ENCODE assay signal across 8 mouse cellular contexts in the genomic region with DNA sequence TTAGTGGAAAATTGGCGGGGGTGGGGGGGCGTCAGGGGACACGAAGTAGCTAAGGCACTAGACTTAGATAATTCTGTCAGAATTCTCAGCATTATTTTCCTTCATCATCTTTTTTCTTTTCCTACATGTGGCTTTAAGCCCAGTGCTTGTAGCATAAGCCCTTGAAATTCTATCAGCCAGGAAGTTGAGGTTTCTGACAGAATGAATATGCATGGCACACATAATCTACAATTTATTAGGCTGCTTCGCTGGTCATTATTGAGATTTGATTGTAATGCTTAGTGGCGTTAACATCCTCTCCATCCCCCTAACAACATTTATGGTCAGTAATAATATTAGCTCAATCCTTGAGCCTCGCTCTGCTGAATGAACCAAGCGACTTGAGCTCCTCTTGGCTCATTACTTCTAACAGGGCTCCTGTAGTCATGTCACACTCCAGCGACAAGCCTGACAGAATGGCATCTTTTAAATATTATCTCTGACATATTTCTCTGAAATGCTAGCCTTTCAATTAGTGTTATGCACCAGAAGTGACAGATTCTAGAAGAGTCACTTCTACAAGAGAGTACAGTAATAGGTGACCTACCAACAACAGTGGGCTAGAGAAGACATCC.
DNase-seq lines count a peak whose midpoint lies in the region; ATAC-seq and TF ChIP-seq lines count a peak whose summit lies in the region.
"Had no signal": no experiment of that assay in that cellular context is flagged by ENCODE, and none has a peak within 500 bp of the region (broad histone marks: within the 10 kb centered on the region; RNA-seq: fewer than 3 reads in every experiment).

No protein-coding gene starts in this region.

- no peak overlapping the region for H3K4me3 ChIP-seq in forebrain, embryonic 14.5 days (ENCODE audit: low read depth, low read length)
- no peak overlapping the region for H3K4me3 ChIP-seq in forebrain, embryonic 10.5 days
- H3K4me3 ChIP-seq in lung, embryonic 14.5 days (ENCODE audit: low read depth, low read length), result no peak overlapping the region
- H3K4me3 ChIP-seq in lung, postnatal 0 days (ENCODE audit: low read depth, low read length), result no peak overlapping the region
- no peak overlapping the region for H3K4me3 ChIP-seq in hindbrain, postnatal 0 days (ENCODE audit: low read length)
- H3K4me3 ChIP-seq in kidney, embryonic 16.5 days (ENCODE audit: low read length), result no peak overlapping the region
- no peak overlapping the region for H3K4me3 ChIP-seq in heart, embryonic 11.5 days (ENCODE audit: low read depth, low read length)
- H3K4me3 ChIP-seq: liver, embryonic 15.5 days had no signal

- peak; percentile 46; the same call in 1 of the 2 replicates for ATAC-seq in forebrain, embryonic 14.5 days
- ATAC-seq in lung, embryonic 14.5 days (ENCODE audit: insufficient read depth), result no peak
- no peak for ATAC-seq in lung, postnatal 0 days
- no peak for ATAC-seq in hindbrain, postnatal 0 days
- no peak for ATAC-seq in kidney, embryonic 16.5 days (ENCODE audit: low FRiP score, low TSS enrichment)
- no peak for ATAC-seq in heart, embryonic 11.5 days (replicated peaks; ENCODE audit: insufficient number of reproducible peaks, low FRiP score, low TSS enrichment)

- no peak overlapping the region for H3K9ac ChIP-seq in forebrain, embryonic 14.5 days (ENCODE audit: low read length)
- no peak overlapping the region for H3K9ac ChIP-seq in lung, embryonic 14.5 days
- H3K9ac ChIP-seq in lung, postnatal 0 days (replicated peaks; ENCODE audit: low read depth), result no peak overlapping the region
- no peak overlapping the region for H3K9ac ChIP-seq in hindbrain, postnatal 0 days (replicated peaks; ENCODE audit: low read length)
- H3K9ac ChIP-seq in kidney, embryonic 16.5 days (replicated peaks; ENCODE audit: low read length), result no peak overlapping the region
- no peak overlapping the region for H3K9ac ChIP-seq in heart, embryonic 11.5 days (ENCODE audit: low read depth, low read length)
- H3K9ac ChIP-seq: liver, embryonic 15.5 days had no signal

- no peaks in the 10 kb centered on the region for H3K9me3 ChIP-seq in forebrain, embryonic 14.5 days (replicated peaks; ENCODE audit: control insufficient read depth, low read length)
- H3K9me3 ChIP-seq in forebrain, embryonic 10.5 days, result no peaks in the 10 kb centered on the region
- no peaks in the 10 kb centered on the region for H3K9me3 ChIP-seq in lung, embryonic 14.5 days (ENCODE audit: low read depth, low read length)
- no peaks in the 10 kb centered on the region for H3K9me3 ChIP-seq in lung, postnatal 0 days (ENCODE audit: low read length)
- H3K9me3 ChIP-seq in hindbrain, postnatal 0 days (ENCODE audit: low read length), result no peaks in the 10 kb centered on the region
- H3K9me3 ChIP-seq in kidney, embryonic 16.5 days (ENCODE audit: low read length), result no peaks in the 10 kb centered on the region
- H3K9me3 ChIP-seq in heart, embryonic 11.5 days (replicated peaks; ENCODE audit: control insufficient read depth, low read length), result no peaks in the 10 kb centered on the region
- H3K9me3 ChIP-seq: liver, embryonic 15.5 days had no signal

- 87% methylated on average over 8 of the region's 8 CpGs for WGBS in forebrain, embryonic 14.5 days
- 93% methylated on average over 8 of the region's 8 CpGs for WGBS in forebrain, embryonic 10.5 days
- WGBS in lung, embryonic 14.5 days, result 72% methylated on average over 8 of the region's 8 CpGs
- 87% methylated on average over 8 of the region's 8 CpGs for WGBS in lung, postnatal 0 days
- 71% methylated on average over 8 of the region's 8 CpGs for WGBS in hindbrain, postnatal 0 days
- WGBS in kidney, embryonic 16.5 days, result 84% methylated on average over 8 of the region's 8 CpGs
- WGBS in heart, embryonic 11.5 days (ENCODE audit: insufficient replicate concordance), result 90% methylated on average over 8 of the region's 8 CpGs

- no peak for TF ChIP-seq CTCF in lung, embryonic 14.5 days (IDR thresholded peaks at IDR 0.05; ENCODE audit: low read depth)
- TF ChIP-seq CTCF in lung, postnatal 0 days (IDR thresholded peaks at IDR 0.05), result no peak
- no peak for TF ChIP-seq CTCF in hindbrain, postnatal 0 days (IDR thresholded peaks at IDR 0.05; ENCODE audit: low read depth)

- H3K27ac ChIP-seq in forebrain, embryonic 14.5 days (ENCODE audit: low read depth, low read length), result peak overlapping the region; percentile 52; the same call in 1 of the 2 replicates
- H3K27ac ChIP-seq in forebrain, embryonic 10.5 days, result no peak overlapping the region
- H3K27ac ChIP-seq in lung, embryonic 14.5 days (ENCODE audit: low read depth), result 0 out of 2 replicates have a peak overlapping the region, but pooled peaks have one; percentile 60
- H3K27ac ChIP-seq in lung, postnatal 0 days (ENCODE audit: low read length), result no peak overlapping the region
- peak overlapping the region; percentile 43; the same call in 1 of the 2 replicates for H3K27ac ChIP-seq in hindbrain, postnatal 0 days
- no peak overlapping the region for H3K27ac ChIP-seq in kidney, embryonic 16.5 days (ENCODE audit: low read length)
- no peak overlapping the region for H3K27ac ChIP-seq in heart, embryonic 11.5 days (ENCODE audit: low read depth, low read length)
- H3K27ac ChIP-seq: liver, embryonic 15.5 days had no signal

- H3K36me3 ChIP-seq in forebrain, embryonic 14.5 days (ENCODE audit: control insufficient read depth, insufficient read depth, low read length), result no peaks in the 10 kb centered on the region
- H3K36me3 ChIP-seq in forebrain, embryonic 10.5 days (replicated peaks), result no peaks in the 10 kb centered on the region
- no peaks in the 10 kb centered on the region for H3K36me3 ChIP-seq in lung, embryonic 14.5 days (ENCODE audit: insufficient read depth)
- no peaks in the 10 kb centered on the region for H3K36me3 ChIP-seq in lung, postnatal 0 days (ENCODE audit: insufficient read depth, low read length)
- no peaks in the 10 kb centered on the region for H3K36me3 ChIP-seq in hindbrain, postnatal 0 days (ENCODE audit: insufficient read depth, low read length)
- H3K36me3 ChIP-seq in kidney, embryonic 16.5 days (ENCODE audit: insufficient read depth, low read length), result no peaks in the 10 kb centered on the region
- no peaks in the 10 kb centered on the region for H3K36me3 ChIP-seq in heart, embryonic 11.5 days (ENCODE audit: control insufficient read depth, insufficient read depth, low read length)
- H3K36me3 ChIP-seq: liver, embryonic 15.5 days had no signal

- no peaks in the 10 kb centered on the region for H3K4me1 ChIP-seq in forebrain, embryonic 14.5 days (ENCODE audit: control insufficient read depth, insufficient read depth, low read length)
- no peaks in the 10 kb centered on the region for H3K4me1 ChIP-seq in forebrain, embryonic 10.5 days
- no peaks in the 10 kb centered on the region for H3K4me1 ChIP-seq in lung, embryonic 14.5 days (ENCODE audit: insufficient read depth)
- H3K4me1 ChIP-seq in lung, postnatal 0 days (ENCODE audit: insufficient read depth, low read depth, low read length), result no peaks in the 10 kb centered on the region
- H3K4me1 ChIP-seq in hindbrain, postnatal 0 days (ENCODE audit: insufficient read depth, low read length), result peaks cover 7% of the 10 kb centered on the region; the same call in 1 of the 2 replicates
- peaks cover 3% of the 10 kb centered on the region; the same call in 1 of the 2 replicates for H3K4me1 ChIP-seq in kidney, embryonic 16.5 days (ENCODE audit: insufficient read depth, low read length)
- no peaks in the 10 kb centered on the region for H3K4me1 ChIP-seq in heart, embryonic 11.5 days (ENCODE audit: control insufficient read depth, insufficient read depth, low read length)
- H3K4me1 ChIP-seq: liver, embryonic 15.5 days had no signal

- TF ChIP-seq EP300 in lung, postnatal 0 days (IDR thresholded peaks at IDR 0.05), result no peak

- DNase-seq in forebrain, embryonic 14.5 days (ENCODE audit: low spot score), result no peak
- DNase-seq in forebrain, embryonic 10.5 days (ENCODE audit: extremely low spot score, low spot score), result no peak
- no peak for DNase-seq in lung, embryonic 14.5 days
- no peak for DNase-seq in lung, postnatal 0 days (ENCODE audit: low spot score)
- DNase-seq in hindbrain, postnatal 0 days (ENCODE audit: low spot score), result no peak

- no peaks in the 10 kb centered on the region for H3K27me3 ChIP-seq in forebrain, embryonic 14.5 days (replicated peaks; ENCODE audit: control insufficient read depth, insufficient read depth, low read length)
- H3K27me3 ChIP-seq in forebrain, embryonic 10.5 days (ENCODE audit: poor library complexity, severe bottlenecking), result no peaks in the 10 kb centered on the region
- no peaks in the 10 kb centered on the region for H3K27me3 ChIP-seq in lung, embryonic 14.5 days (ENCODE audit: insufficient read depth, low read length)
- no peaks in the 10 kb centered on the region for H3K27me3 ChIP-seq in lung, postnatal 0 days (replicated peaks; ENCODE audit: insufficient read depth, low read length)
- no peaks in the 10 kb centered on the region for H3K27me3 ChIP-seq in hindbrain, postnatal 0 days (ENCODE audit: insufficient read depth, low read length)
- H3K27me3 ChIP-seq in kidney, embryonic 16.5 days (ENCODE audit: insufficient read depth, low read length), result no peaks in the 10 kb centered on the region
- H3K27me3 ChIP-seq in heart, embryonic 11.5 days (ENCODE audit: control insufficient read depth, insufficient read depth, low read length), result no peaks in the 10 kb centered on the region
- H3K27me3 ChIP-seq: liver, embryonic 15.5 days had no signal

- no peak overlapping the region for H3K4me2 ChIP-seq in forebrain, embryonic 14.5 days (ENCODE audit: low read length)
- H3K4me2 ChIP-seq in lung, embryonic 14.5 days, result no peak overlapping the region
- no peak overlapping the region for H3K4me2 ChIP-seq in lung, postnatal 0 days (replicated peaks; ENCODE audit: low read depth, low read length)
- H3K4me2 ChIP-seq in hindbrain, postnatal 0 days (ENCODE audit: low read depth, low read length), result no peak overlapping the region
- no peak overlapping the region for H3K4me2 ChIP-seq in kidney, embryonic 16.5 days (replicated peaks; ENCODE audit: low read depth, low read length)
- H3K4me2 ChIP-seq in heart, embryonic 11.5 days, result no peak overlapping the region
- H3K4me2 ChIP-seq: liver, embryonic 15.5 days had no signal

Comparison
In these comparisons a context has a peak if more than half of its experiments do, and no peak if none do; other contexts are left out.
1. H3K27ac ChIP-seq: peak in forebrain, embryonic 14.5 days (single experiment), lung, embryonic 14.5 days (single experiment) and hindbrain, postnatal 0 days (single experiment); none in forebrain, embryonic 10.5 days (single experiment), lung, postnatal 0 days (single experiment), kidney, embryonic 16.5 days (single experiment) and heart, embryonic 11.5 days (single experiment).